Mouse (Mus musculus) heart, postnatal 0 days (tissue): ENCODE data around the gene Hpse2. TPM values are rescaled to one million over a fixed set of nuclear protein-coding genes. Genes with fewer than 3 reads are reported as not detected.

Source experiments
- ATAC-seq: fragments of 200-750 bp; cut with Nextera tagmentation; 2 replicates; pipeline ENCODE4 v1.8.0; 2017; ENCODE audit warnings: low read depth, moderate number of reproducible peaks, moderate library complexity; ENCODE audit not compliant: insufficient read depth
- DNase-seq: peaks from one replicate; pipeline ENCODE4 v3.0.0-alpha.2; 2016; ENCODE audit warnings: low spot score
- H3K27ac ChIP-seq: fragments of 300-500 bp; sonication (generic); 2 replicates; pipeline ENCODE4 v1.5.1; 2014; ENCODE audit warnings: low read depth, mild to moderate bottlenecking
- H3K27me3 ChIP-seq: fragments of 300-500 bp; sonication (generic); 2 replicates; pipeline ENCODE4 v1.6.1; 2014; ENCODE audit warnings: low read length, mixed read lengths; ENCODE audit not compliant: control insufficient read depth, insufficient read depth
- H3K36me3 ChIP-seq: fragments of 300-500 bp; sonication (generic); replicated peaks from 2 replicates; pipeline ENCODE4 v1.6.1; 2014; ENCODE audit warnings: low read length, mixed read lengths; ENCODE audit not compliant: control insufficient read depth, insufficient read depth
- H3K4me1 ChIP-seq: fragments of 300-500 bp; sonication (generic); 2 replicates; pipeline ENCODE4 v1.6.1; 2014; ENCODE audit warnings: antibody characterized with exemption; ENCODE audit not compliant: control insufficient read depth, insufficient read depth
- H3K4me2 ChIP-seq: fragments of 300-500 bp; sonication (generic); 2 replicates; pipeline ENCODE4 v1.6.1; 2014; ENCODE audit warnings: low read depth, mild to moderate bottlenecking, low read length, moderate library complexity
- H3K4me3 ChIP-seq: fragments of 300-500 bp; sonication (generic); 2 replicates; pipeline ENCODE4 v1.5.1; 2014; ENCODE audit warnings: low read depth, low read length
- H3K9ac ChIP-seq: fragments of 300-500 bp; sonication (generic); replicated peaks from 2 replicates; pipeline ENCODE4 v1.6.1; 2014; ENCODE audit warnings: low read depth, low read length, mixed read lengths
- H3K9me3 ChIP-seq: fragments of 300-500 bp; sonication (generic); replicated peaks from 2 replicates; pipeline ENCODE4 v1.6.1; 2016; ENCODE audit warnings: low read length; ENCODE audit not compliant: control insufficient read depth
- CTCF ChIP-seq: IDR thresholded peaks from 2 replicates; pipeline ENCODE4 v1.5.1; 2016; ENCODE audit warnings: antibody characterized with exemption, control low read depth, low read depth
- EP300 ChIP-seq: IDR thresholded peaks from 2 replicates; pipeline ENCODE4 v1.6.1; 2016; ENCODE audit warnings: antibody characterized with exemption, low read depth
- WGBS: fragments of 180-500 bp; shearing (Covaris S2); extraction: QIAGEN DNeasy Blood & Tissue Kit; methylation state at CpG from one replicate; pipeline ENCODE4 v1.1.7; 2014; 5-methylcytosine and 5-hydroxymethylcytosine counted together
- polyA plus RNA-seq: library from polyadenylated mRNA; unstranded; fragments of >200 nt; fragmentation: Nextera tagmentation; extraction: Ambion mirVana; gene quantifications from 2 replicates; pipeline ENCODE4 v1.2.1, GENCODE M21; 2015
- total RNA-seq: library from RNA; depleted of rRNA; stranded (reverse); fragments of >200 nt; gene quantifications from 2 replicates; pipeline ENCODE4 v1.2.3, GENCODE M21; 2014; ENCODE audit warnings: low replicate concordance

Gene Hpse2
- total and polyA plus RNA-seq, 2 experiments from 2014 or later: 0.45 to 0.69 TPM

GRCm38 (mm10) chr19:42776813-42777212, 611.3 kb downstream of the Hpse2 start:
- H3K27me3 ChIP-seq: no peaks in the 10 kb centered on the region
- no peak overlapping the region for H3K9ac ChIP-seq
- no peaks in the 10 kb centered on the region for H3K9me3 ChIP-seq
- no peaks in the 10 kb centered on the region; the same call in 1 of the 2 replicates for H3K36me3 ChIP-seq
- H3K4me2 ChIP-seq: no peak overlapping the region
- no peak for ATAC-seq
- TF ChIP-seq EP300 (no peak), CTCF (peak; percentile 27)
- H3K4me1 ChIP-seq: peaks cover 4% of the 10 kb centered on the region; the same call in 1 of the 2 replicates
- DNase-seq: no peak
- H3K4me3 ChIP-seq: no peak overlapping the region
- WGBS: 97% methylated on average over 1 of the region's 1 CpGs
- H3K27ac ChIP-seq: no peak overlapping the region

GRCm38 (mm10) chr19:42770141-42770872, 617.8 kb downstream of the Hpse2 start:
- H3K4me2 ChIP-seq: no peak overlapping the region
- ATAC-seq (peak; percentile 24; the same call in 1 of the 2 replicates), DNase-seq (no peak)
- no peak overlapping the region for H3K27ac ChIP-seq
- no peak overlapping the region for H3K9ac ChIP-seq
- no peaks in the 10 kb centered on the region for H3K4me1 ChIP-seq
- H3K36me3 ChIP-seq: 0 out of 2 replicates have a peak, but pooled peaks cover 7% of the 10 kb centered on the region
- H3K9me3 ChIP-seq: no peaks in the 10 kb centered on the region
- no peaks in the 10 kb centered on the region for H3K27me3 ChIP-seq
- H3K4me3 ChIP-seq: no peak overlapping the region
- no peak for TF ChIP-seq CTCF
- no peak for TF ChIP-seq EP300
- WGBS: 68% methylated on average over 23 of the region's 23 CpGs

GRCm38 (mm10) chr19:42769648-42770047, 618.5 kb downstream of the Hpse2 start:
- 85% methylated on average over 10 of the region's 10 CpGs for WGBS
- ATAC-seq: no peak
- H3K9me3 ChIP-seq: no peaks in the 10 kb centered on the region
- no peaks in the 10 kb centered on the region for H3K27me3 ChIP-seq
- H3K4me2 ChIP-seq: no peak overlapping the region
- H3K36me3 ChIP-seq: 0 out of 2 replicates have a peak, but pooled peaks cover 7% of the 10 kb centered on the region
- DNase-seq: no peak
- H3K4me3 ChIP-seq: no peak overlapping the region
- H3K27ac ChIP-seq: no peak overlapping the region
- H3K4me1 ChIP-seq: no peaks in the 10 kb centered on the region
- TF ChIP-seq EP300 (no peak), CTCF (no peak)
- H3K9ac ChIP-seq: no peak overlapping the region

- ATAC-seq: no peak
- H3K36me3 ChIP-seq: 0 out of 2 replicates have a peak, but pooled peaks cover 7% of the 10 kb centered on the region
- TF ChIP-seq CTCF: no peak
- no peak for TF ChIP-seq EP300
- no peaks in the 10 kb centered on the region for H3K27me3 ChIP-seq
- DNase-seq: no peak
- no peaks in the 10 kb centered on the region for H3K4me1 ChIP-seq
- H3K9me3 ChIP-seq: no peaks in the 10 kb centered on the region
- WGBS: 72% methylated on average over 8 of the region's 8 CpGs
- no peak overlapping the region for H3K27ac ChIP-seq
- H3K4me2 ChIP-seq: no peak overlapping the region
- H3K9ac ChIP-seq: no peak overlapping the region
- no peak overlapping the region for H3K4me3 ChIP-seq
Measured at GRCm38 (mm10) chr19:42767361-42767760, 620.8 kb downstream of the Hpse2 start.

- Histone ChIP-seq H3K4me1 (no peaks in the 10 kb centered on the region), H3K27ac (no peak overlapping the region), H3K36me3 (no peaks in the 10 kb centered on the region), H3K4me3 (no peak overlapping the region), H3K9ac (no peak overlapping the region), H3K4me2 (no peak overlapping the region), H3K27me3 (no peaks in the 10 kb centered on the region), H3K9me3 (no peaks in the 10 kb centered on the region)
- WGBS: 76% methylated on average over 10 of the region's 10 CpGs
- TF ChIP-seq CTCF (no peak), EP300 (no peak)
- DNase-seq (no peak), ATAC-seq (no peak)
Measured at GRCm38 (mm10) chr19:42764398-42764797, 623.8 kb downstream of the Hpse2 start.

GRCm38 (mm10) chr19:42756671-42757070, 631.5 kb downstream of the Hpse2 start:
- Histone ChIP-seq H3K4me2 (no peak overlapping the region), H3K9ac (no peak overlapping the region), H3K4me3 (no peak overlapping the region), H3K27ac (no peak overlapping the region), H3K27me3 (no peaks in the 10 kb centered on the region), H3K36me3 (no peaks in the 10 kb centered on the region), H3K4me1 (peaks cover 19% of the 10 kb centered on the region), H3K9me3 (no peaks in the 10 kb centered on the region)
- ATAC-seq (no peak), DNase-seq (no peak)
- no peak for TF ChIP-seq EP300
- no peak for TF ChIP-seq CTCF
- 89% methylated on average over 6 of the region's 6 CpGs for WGBS
